Mouse (Mus musculus) retina, embryonic 14.5 days (tissue): Measurements from ENCODE around the gene Fndc5.

ENCODE experiments used
- DNase-seq: peaks from one replicate; pipeline ENCODE4 v3.0.0-alpha.2; 2015; ENCODE audit warnings: low spot score

Gene Fndc5

GRCm38 (mm10) chr4:129147552-129148103 is 10.8 kb downstream of the Fndc5 start:
- no peak for DNase-seq

- no peak for DNase-seq
Observed at GRCm38 (mm10) chr4:129149321-129149720, 12.5 kb downstream of the Fndc5 start.

- no peak for DNase-seq
Observed at GRCm38 (mm10) chr4:129151276-129151811, 14.5 kb downstream of the Fndc5 start.

GRCm38 (mm10) chr4:129157541-129157940 is 20.7 kb downstream of the Fndc5 start:
- DNase-seq, result no peak

GRCm38 (mm10) chr4:129158549-129158948 is 21.8 kb downstream of the Fndc5 start:
- DNase-seq, result no peak

GRCm38 (mm10) chr4:129161076-129161475 is 24.3 kb downstream of the Fndc5 start:
- DNase-seq, result no peak

- DNase-seq, result no peak
Observed at GRCm38 (mm10) chr4:129161581-129162255, 24.9 kb downstream of the Fndc5 start.

GRCm38 (mm10) chr4:129172529-129172928 is 35.7 kb downstream of the Fndc5 start:
- no peak for DNase-seq

GRCm38 (mm10) chr4:129179560-129179959 is 42.8 kb downstream of the Fndc5 start:
- peak; percentile 32 for DNase-seq

GRCm38 (mm10) chr4:129188041-129188659 is 51.4 kb downstream of the Fndc5 start:
- DNase-seq, result peak; percentile 8

GRCm38 (mm10) chr4:129188803-129189541 is 52.2 kb downstream of the Fndc5 start:
- peak; percentile 66 for DNase-seq

- DNase-seq, result peak; percentile 99
Observed at GRCm38 (mm10) chr4:129189542-129190519, 53.0 kb downstream of the Fndc5 start, which contains the start of the genes S100pbp and Yars. S100pbp (minus strand) TSS chr4:129189727. Yars (plus strand) TSS chr4:129189760.

GRCm38 (mm10) chr4:129190538-129190937 is 53.7 kb downstream of the Fndc5 start:
- DNase-seq, result no peak

- DNase-seq, result no peak
Observed at GRCm38 (mm10) chr4:129191691-129192090, 54.9 kb downstream of the Fndc5 start.
